Mouse (Mus musculus) cerebellum, adult 2 months (tissue): ENCODE results near the gene Slc22a22.

ENCODE experiments used
- CTCF ChIP-seq: fragments of 200-500 bp; IDR thresholded peaks from 2 replicates; pipeline ENCODE4 v1.5.1; 2011; ENCODE audit warnings: low read depth, mild to moderate bottlenecking, control low read depth, low read length, moderate library complexity, borderline replicate concordance; ENCODE audit not compliant: insufficient read depth
- POLR2A ChIP-seq: fragments of 200-500 bp; IDR thresholded peaks from 2 replicates; pipeline ENCODE4 v1.6.1; 2011; ENCODE audit warnings: low read length, control low read depth, borderline replicate concordance; ENCODE audit not compliant: insufficient read depth

- TF ChIP-seq CTCF (no peak), POLR2A (no peak)
Measured at GRCm38 (mm10) chr15:57501559-57501958, 24.1 kb upstream of the Slc22a22 start.
